Mouse (Mus musculus): Measurements from ENCODE around the gene BC024978. TPM values are rescaled to one million over a fixed set of nuclear protein-coding genes. Genes with fewer than 3 reads are reported as not detected.

The BC024978 gene
- polyA plus RNA-seq, 1 experiment from 2014 or later, result 4.3 TPM

DNA sequence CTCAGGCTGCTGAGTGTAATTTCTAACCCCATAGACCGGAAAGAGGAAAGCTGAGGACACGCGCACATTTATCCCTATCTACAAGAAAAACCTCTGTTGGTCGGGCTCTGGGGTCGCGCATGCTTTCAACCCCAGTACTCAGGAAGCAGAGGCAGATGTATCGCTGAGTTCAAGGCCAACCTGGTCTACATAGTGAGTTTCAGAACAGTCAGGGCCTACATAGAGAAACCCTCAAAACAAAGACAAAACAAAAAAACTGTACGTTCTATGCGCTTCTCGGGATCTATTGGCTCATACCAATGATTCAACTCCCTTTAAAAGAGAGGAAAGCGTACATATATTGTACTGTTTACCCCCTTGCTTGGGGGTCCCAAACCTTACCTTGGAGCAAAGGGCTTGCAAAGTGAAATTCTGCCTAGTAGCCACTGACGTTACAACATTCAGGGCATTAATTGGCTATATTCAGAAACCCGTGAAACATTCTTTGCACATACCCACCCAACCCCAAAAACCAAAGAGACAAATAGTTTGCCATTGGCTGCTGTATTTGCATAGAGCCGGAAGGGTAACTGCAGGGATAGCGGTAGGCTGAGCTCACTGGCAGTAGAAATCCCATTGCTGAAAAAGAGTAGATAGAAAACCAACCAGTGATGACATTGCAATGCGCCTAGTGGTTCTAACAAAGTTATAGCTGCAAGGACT, 16.2 kb upstream of the BC024978 start:
- Histone ChIP-seq H3K27ac (peak overlapping the region; percentile 86), H3K4me3 (peak overlapping the region; percentile 62), H3K36me3 (replicated peaks) (peaks cover 31% of the 10 kb centered on the region), H3K4me1 (peaks cover 24% of the 10 kb centered on the region), H3K27me3 (ENCODE audit: poor library complexity, severe bottlenecking) (no peaks in the 10 kb centered on the region), H3K9me3 (no peaks in the 10 kb centered on the region)
- WGBS, result 49% methylated on average over 16 of the region's 16 CpGs
- DNase-seq (ENCODE audit: extremely low spot score, low spot score), result no peak

- Histone ChIP-seq H3K36me3 (replicated peaks) (peaks cover 32% of the 10 kb centered on the region), H3K9me3 (peaks cover under 1% of the 10 kb centered on the region; the same call in 1 of the 2 replicates), H3K27ac (peak overlapping the region; percentile 86; the same call in 1 of the 2 replicates), H3K4me1 (peaks cover 24% of the 10 kb centered on the region), H3K4me3 (peak overlapping the region; percentile 62; the same call in 1 of the 2 replicates), H3K27me3 (ENCODE audit: poor library complexity, severe bottlenecking) (no peaks in the 10 kb centered on the region)
- no peak for DNase-seq (ENCODE audit: extremely low spot score, low spot score)
- WGBS, result 89% methylated on average over 5 of the region's 5 CpGs
Measured at GRCm38 (mm10) chr7:27180036-27180435, 15.5 kb upstream of the BC024978 start.

DNA sequence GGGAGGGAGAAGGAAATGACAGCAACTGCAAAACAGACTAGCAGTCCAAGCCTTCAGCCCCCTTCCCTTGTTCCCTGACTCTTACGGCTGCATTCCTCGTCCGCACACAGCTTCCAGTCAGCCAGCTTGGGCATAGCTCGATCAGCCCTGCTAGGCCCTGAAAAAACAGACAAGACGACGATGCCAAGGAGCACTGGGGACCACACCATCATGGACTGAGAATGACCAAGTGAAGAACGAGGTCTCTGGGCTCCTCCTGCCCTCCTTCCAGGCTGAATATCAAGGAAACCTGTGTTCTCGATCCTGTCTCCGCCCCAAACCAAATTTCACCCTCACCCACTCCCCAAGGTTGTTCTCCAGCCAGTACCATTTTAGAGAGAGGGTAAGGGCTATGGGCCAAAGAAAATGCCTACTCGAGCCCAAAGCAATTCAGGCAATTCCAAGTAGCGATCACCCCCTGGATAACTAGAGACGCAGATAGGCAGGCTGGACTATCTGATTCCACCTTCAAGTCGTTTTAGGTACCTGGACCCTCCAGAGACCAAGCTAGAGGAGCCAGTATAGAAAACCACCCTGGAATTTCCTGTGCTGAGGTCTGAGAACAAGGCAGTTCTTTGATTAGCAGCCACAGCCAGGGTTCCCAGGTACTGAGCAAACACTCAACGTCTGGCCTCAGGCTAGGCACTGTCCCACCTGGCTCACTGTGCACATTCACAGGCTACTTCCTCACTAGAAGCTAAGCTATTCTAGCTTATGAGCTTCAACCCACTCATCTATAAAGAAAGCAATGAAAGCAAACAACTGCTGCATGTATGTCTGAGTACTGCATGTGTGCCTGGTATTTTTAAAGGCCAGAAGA, 14.5 kb upstream of the BC024978 start, which contains the start of the genes Gm21983 and Mia:
Gene Gm21983 (minus strand): TSS at position 250 of the 859 bp plus-strand sequence.
Gene Mia (minus strand): TSS at position 321 of the 859 bp plus-strand sequence.
- 71% methylated on average over 14 of the region's 14 CpGs for WGBS
- H3K27ac ChIP-seq, result peak within 1 kb of the TSS; percentile 86; the same call in 1 of the 2 replicates
- DNase-seq (ENCODE audit: extremely low spot score, low spot score), result no peak
- peak within 1 kb of the TSS; percentile 62; the same call in 1 of the 2 replicates for H3K4me3 ChIP-seq
- H3K4me1 ChIP-seq, result peaks cover 24% of the 10 kb centered on the region
- H3K36me3 ChIP-seq (replicated peaks), result peaks cover 33% of the 10 kb centered on the region
- peaks cover 4% of the 10 kb centered on the region; the same call in 1 of the 2 replicates for H3K9me3 ChIP-seq
- H3K27me3 ChIP-seq (ENCODE audit: poor library complexity, severe bottlenecking), result no peaks in the 10 kb centered on the region

DNA sequence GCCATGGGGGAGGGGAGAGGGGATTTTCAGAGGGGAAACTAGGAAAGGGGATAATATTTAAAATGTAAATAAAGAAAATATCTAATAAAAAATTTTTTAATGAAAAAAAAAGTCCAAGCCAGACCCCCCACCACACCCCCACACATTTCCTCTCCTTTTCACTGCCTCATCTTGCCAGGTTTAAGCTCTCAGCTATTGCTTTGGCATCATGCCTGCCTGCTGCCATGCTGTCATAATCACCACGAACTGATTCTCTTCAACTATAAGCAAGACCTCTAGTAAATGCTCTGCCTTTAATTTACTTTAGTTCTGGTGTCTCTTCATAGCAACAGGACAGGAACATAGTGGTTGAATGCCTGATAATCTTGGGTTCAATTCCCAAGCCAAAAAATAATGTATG, 13.1 kb upstream of the BC024978 start:
- DNase-seq (ENCODE audit: extremely low spot score, low spot score), result no peak
- Histone ChIP-seq H3K27ac (no peak overlapping the region), H3K4me3 (no peak overlapping the region), H3K9me3 (peaks cover 4% of the 10 kb centered on the region; the same call in 1 of the 2 replicates), H3K36me3 (replicated peaks) (peaks cover 47% of the 10 kb centered on the region), H3K4me1 (peaks cover 24% of the 10 kb centered on the region), H3K27me3 (ENCODE audit: poor library complexity, severe bottlenecking) (no peaks in the 10 kb centered on the region)
- WGBS, result 93% methylated on average over 1 of the region's 1 CpGs

GRCm38 (mm10) chr7:27184964-27185363, 10.6 kb upstream of the BC024978 start:
- no peaks in the 10 kb centered on the region for H3K27me3 ChIP-seq (ENCODE audit: poor library complexity, severe bottlenecking)
- 81% methylated on average over 3 of the region's 3 CpGs for WGBS
- H3K9me3 ChIP-seq, result peaks cover 4% of the 10 kb centered on the region; the same call in 1 of the 2 replicates
- no peak overlapping the region for H3K27ac ChIP-seq
- H3K4me3 ChIP-seq, result no peak overlapping the region
- peak; percentile 59 for DNase-seq (ENCODE audit: extremely low spot score, low spot score)
- H3K4me1 ChIP-seq, result peaks cover 8% of the 10 kb centered on the region
- peaks cover 72% of the 10 kb centered on the region for H3K36me3 ChIP-seq (replicated peaks)

DNA sequence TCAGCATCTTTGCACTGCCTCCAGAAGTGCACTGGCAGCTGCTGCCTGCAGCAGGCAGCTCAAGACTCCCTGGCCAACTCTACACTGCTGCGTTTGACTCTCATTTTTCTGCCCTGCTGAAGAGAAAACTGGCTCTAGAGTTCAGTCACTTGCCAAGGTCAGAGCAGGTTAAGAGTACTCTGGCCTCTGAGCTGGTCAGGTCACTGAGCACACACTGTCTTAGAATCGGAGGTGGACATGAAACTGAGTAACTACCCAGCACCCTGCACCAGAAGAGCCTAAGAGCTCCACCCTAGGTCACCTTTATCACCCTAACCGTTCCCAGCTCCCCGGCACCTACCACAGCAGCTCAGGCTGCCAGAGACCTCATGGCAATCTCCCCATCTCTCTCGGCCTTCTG, 9.6 kb upstream of the BC024978 start:
- 96% methylated on average over 5 of the region's 5 CpGs for WGBS
- H3K36me3 ChIP-seq (replicated peaks), result peaks cover 82% of the 10 kb centered on the region

GRCm38 (mm10) chr7:27189271-27189931, 6.2 kb upstream of the BC024978 start:
- 96% methylated on average over 10 of the region's 10 CpGs for WGBS
- Histone ChIP-seq H3K4me1 (peaks cover 13% of the 10 kb centered on the region), H3K9me3 (peaks cover 4% of the 10 kb centered on the region; the same call in 1 of the 2 replicates), H3K4me3 (no peak overlapping the region), H3K27me3 (ENCODE audit: poor library complexity, severe bottlenecking) (no peaks in the 10 kb centered on the region), H3K36me3 (replicated peaks) (peaks cover 99% of the 10 kb centered on the region), H3K27ac (no peak overlapping the region)
- no peak for DNase-seq (ENCODE audit: extremely low spot score, low spot score)

More for the DNA sequence above, 9.6 kb upstream of the BC024978 start:
- Histone ChIP-seq H3K27me3 (ENCODE audit: poor library complexity, severe bottlenecking) (no peaks in the 10 kb centered on the region), H3K27ac (no peak overlapping the region), H3K4me3 (no peak overlapping the region), H3K9me3 (peaks cover 4% of the 10 kb centered on the region; the same call in 1 of the 2 replicates), H3K4me1 (0 out of 2 replicates have a peak, but pooled peaks cover under 1% of the 10 kb centered on the region)
- no peak for DNase-seq (ENCODE audit: extremely low spot score, low spot score)

- DNase-seq (ENCODE audit: extremely low spot score, low spot score), result no peak
- Histone ChIP-seq H3K27ac (no peak overlapping the region), H3K4me1 (peaks cover 31% of the 10 kb centered on the region), H3K9me3 (no peaks in the 10 kb centered on the region; the same call in 1 of the 2 replicates), H3K4me3 (no peak overlapping the region), H3K27me3 (ENCODE audit: poor library complexity, severe bottlenecking) (no peaks in the 10 kb centered on the region), H3K36me3 (replicated peaks) (peaks cover 78% of the 10 kb centered on the region)
- 94% methylated on average over 5 of the region's 5 CpGs for WGBS
Measured at GRCm38 (mm10) chr7:27192434-27192833, 3.1 kb upstream of the BC024978 start.

DNA sequence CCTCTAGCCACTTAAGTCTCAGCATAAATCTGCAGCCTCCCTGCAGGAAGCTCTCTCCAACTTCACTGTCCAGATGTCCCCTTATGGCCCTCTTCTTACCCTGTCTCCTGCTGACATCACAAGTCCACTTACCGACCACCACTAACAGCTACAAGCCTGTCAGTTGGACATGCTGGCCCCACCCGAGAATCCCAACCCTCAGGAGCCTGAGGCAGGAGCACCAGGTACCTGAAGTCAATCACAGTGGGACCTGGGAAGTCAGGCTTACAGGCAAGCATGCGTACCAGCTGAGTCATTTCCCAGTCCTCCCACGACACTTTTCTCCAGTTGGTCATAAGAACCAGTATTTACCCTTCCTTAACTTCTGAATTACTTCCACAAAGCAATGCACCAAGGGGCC, 1.9 kb upstream of the BC024978 start:
- Histone ChIP-seq H3K27ac (no peak overlapping the region), H3K9me3 (no peaks in the 10 kb centered on the region; the same call in 1 of the 2 replicates), H3K4me1 (peaks cover 31% of the 10 kb centered on the region), H3K4me3 (peak overlapping the region; percentile 84), H3K36me3 (replicated peaks) (peaks cover 77% of the 10 kb centered on the region), H3K27me3 (ENCODE audit: poor library complexity, severe bottlenecking) (no peaks in the 10 kb centered on the region)
- no peak for DNase-seq (ENCODE audit: extremely low spot score, low spot score)
- 87% methylated on average over 4 of the region's 4 CpGs for WGBS

DNA sequence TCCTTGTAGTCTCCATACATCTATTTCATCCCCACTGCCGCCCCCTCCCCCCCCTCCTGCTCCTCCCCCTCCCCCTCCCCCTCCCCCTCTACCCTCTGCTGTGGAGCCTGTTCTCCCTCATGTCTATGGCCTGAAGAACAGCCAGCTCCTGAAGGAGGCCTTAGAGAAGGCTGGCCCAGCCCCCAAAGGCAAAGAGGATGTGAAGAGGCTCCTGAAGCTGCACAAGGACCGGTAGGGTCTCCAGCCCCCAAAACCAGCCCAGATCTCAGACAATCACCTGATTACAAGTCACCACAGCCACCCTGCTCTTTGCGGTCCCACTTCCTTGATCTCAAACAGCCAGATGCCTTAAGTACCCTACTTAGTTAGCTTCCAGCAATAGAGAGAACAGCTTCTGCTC, 1.6 kb downstream of the BC024978 start:
- Histone ChIP-seq H3K9me3 (no peaks in the 10 kb centered on the region), H3K27ac (peak overlapping the region; percentile 98; the same call in 1 of the 2 replicates), H3K4me3 (peak overlapping the region; percentile 84; the same call in 1 of the 2 replicates), H3K36me3 (replicated peaks) (peaks cover 62% of the 10 kb centered on the region), H3K27me3 (ENCODE audit: poor library complexity, severe bottlenecking) (no peaks in the 10 kb centered on the region), H3K4me1 (peaks cover 31% of the 10 kb centered on the region)
- DNase-seq (ENCODE audit: extremely low spot score, low spot score), result no peak
- WGBS, result 80% methylated on average over 3 of the region's 3 CpGs

- WGBS, result 94% methylated on average over 8 of the region's 8 CpGs
- Histone ChIP-seq H3K27ac (peak overlapping the region; percentile 98; the same call in 1 of the 2 replicates), H3K9me3 (no peaks in the 10 kb centered on the region), H3K27me3 (ENCODE audit: poor library complexity, severe bottlenecking) (no peaks in the 10 kb centered on the region), H3K4me3 (no peak overlapping the region), H3K4me1 (peaks cover 31% of the 10 kb centered on the region), H3K36me3 (replicated peaks) (peaks cover 62% of the 10 kb centered on the region)
- DNase-seq (ENCODE audit: extremely low spot score, low spot score), result no peak
Measured at GRCm38 (mm10) chr7:27197634-27198033, 2.1 kb downstream of the BC024978 start.

DNA sequence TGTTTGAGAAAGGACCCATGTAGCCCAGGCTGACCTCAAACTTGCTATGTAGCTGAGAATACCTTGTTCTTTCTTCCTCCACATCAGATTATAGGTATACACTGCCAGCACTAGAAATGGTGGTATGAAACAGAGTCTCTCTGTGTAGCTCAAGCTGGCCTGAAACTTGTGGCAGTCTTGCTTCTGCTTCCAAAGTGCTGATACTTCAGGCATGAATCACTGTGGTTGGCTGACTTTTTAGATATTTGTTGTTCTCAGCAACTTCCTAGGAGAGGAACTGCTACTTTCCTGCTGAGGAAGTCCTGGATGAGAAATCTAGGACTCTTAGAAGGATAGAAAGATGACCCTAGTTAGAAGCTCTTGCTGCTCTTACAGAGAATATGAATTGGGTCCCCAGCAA, 2.8 kb downstream of the BC024978 start:
- no peak overlapping the region for H3K4me3 ChIP-seq
- H3K27ac ChIP-seq, result no peak overlapping the region
- H3K4me1 ChIP-seq, result peaks cover 28% of the 10 kb centered on the region
- peaks cover 62% of the 10 kb centered on the region for H3K36me3 ChIP-seq (replicated peaks)
- H3K27me3 ChIP-seq (ENCODE audit: poor library complexity, severe bottlenecking), result no peaks in the 10 kb centered on the region
- DNase-seq (ENCODE audit: extremely low spot score, low spot score), result no peak
- no peaks in the 10 kb centered on the region for H3K9me3 ChIP-seq

Data from forebrain, embryonic 10.5 days (tissue).